Mouse (Mus musculus) left cerebral cortex, adult 18-20 months (tissue): ENCODE data around the gene Mapk3. TPM values are rescaled to one million over a fixed set of nuclear protein-coding genes. Genes with fewer than 3 reads are reported as not detected.
A peak's percentile ranks its signal among the peaks of the same experiment; 100 is the strongest.

ENCODE experiments used
- DNase-seq, 2 experiments: peaks; one replicate each; pipeline ENCODE4 v3.0.0; 2021 to 2022; ENCODE audit warnings: low spot score in 2 of 2, mixed read lengths in 1 of 2
- total RNA-seq, 2 experiments: library from RNA; stranded (reverse); gene quantifications; 2 replicates each; pipeline ENCODE4 v1.2.3; 2021

Mapk3 gene
- total RNA-seq, 2 experiments from 2014 or later, result 157 to 208 TPM

GRCm38 (mm10) chr7:126800269-126801056 is 41.1 kb downstream of the Mapk3 start:
- DNase-seq, result no peak

- no peak for DNase-seq
Measured at GRCm38 (mm10) chr7:126801057-126801422, 41.6 kb downstream of the Mapk3 start.

- no peak for DNase-seq
Measured at GRCm38 (mm10) chr7:126802134-126802889, 42.9 kb downstream of the Mapk3 start.

GRCm38 (mm10) chr7:126803181-126803580 is 43.8 kb downstream of the Mapk3 start:
- DNase-seq, result no peak

GRCm38 (mm10) chr7:126803751-126804150 is 44.4 kb downstream of the Mapk3 start:
- no peak for DNase-seq

- no peak for DNase-seq
Measured at GRCm38 (mm10) chr7:126806956-126807355, 47.6 kb downstream of the Mapk3 start.

GRCm38 (mm10) chr7:126807405-126807804 is 48.0 kb downstream of the Mapk3 start:
- no peak for DNase-seq

- DNase-seq, result peak; percentile 95
Measured at GRCm38 (mm10) chr7:126808703-126809455, 49.5 kb downstream of the Mapk3 start.

- DNase-seq, result no peak
Measured at GRCm38 (mm10) chr7:126809723-126810369, 50.4 kb downstream of the Mapk3 start.

Other genes starting within 250 kb of the Mapk3 start
- gene Eif3c, start 193.2 kb upstream of the Mapk3 start, total RNA-seq, result 100 to 1,000 TPM; 182 to 184 TPM
- gene Apobr, start 174.7 kb upstream of the Mapk3 start, total RNA-seq, result 1 to 10 TPM in 1 of 2 experiments, under 1 TPM in 1; 0.58 to 1.1 TPM
- 10 to 100 TPM; 26.2 to 26.7 TPM for gene Cln3, start 173.8 kb upstream of the Mapk3 start, total RNA-seq
- gene Il27, start 164.7 kb upstream of the Mapk3 start, total RNA-seq, result not detected
- gene Nupr1, start 128.7 kb upstream of the Mapk3 start, total RNA-seq, result 10 to 100 TPM; 20.3 to 22.6 TPM
- gene Sgf29, start 110.3 kb upstream of the Mapk3 start, total RNA-seq, result 10 to 100 TPM; 30.5 to 32.9 TPM
- 10 to 100 TPM in 1 of 2 experiments, 1 to 10 TPM in 1; 8.1 to 12.9 TPM for gene Sult1a1, start 83.2 kb upstream of the Mapk3 start, total RNA-seq
- gene Bola2, start 64.2 kb upstream of the Mapk3 start, total RNA-seq, result 10 to 100 TPM; 90.5 to 94.8 TPM
- 10 to 100 TPM; 14.5 to 15.1 TPM for gene Slx1b, start 63.8 kb upstream of the Mapk3 start, total RNA-seq
- gene Coro1a, start 51.8 kb upstream of the Mapk3 start, total RNA-seq, result 100 to 1,000 TPM; 161 to 166 TPM
- gene Gdpd3, start 6.7 kb downstream of the Mapk3 start, total RNA-seq, result 1 to 10 TPM; 1.3 to 3.5 TPM
- gene Ypel3, start 17.4 kb downstream of the Mapk3 start, total RNA-seq, result 100 to 1,000 TPM; 282 to 325 TPM
- gene Tbx6, start 21.9 kb downstream of the Mapk3 start, total RNA-seq, result under 1 TPM; 0.56 to 0.63 TPM
- gene Ppp4c, start 32.9 kb downstream of the Mapk3 start, total RNA-seq, result 10 to 100 TPM; 48.3 to 48.5 TPM
- gene Fam57b, start 38.1 kb downstream of the Mapk3 start, total RNA-seq, result 10 to 100 TPM; 63.0 to 65.5 TPM
- gene 4930451I11Rik, start 72.0 kb downstream of the Mapk3 start, total RNA-seq, result not detected
- gene Doc2a, start 87.8 kb downstream of the Mapk3 start, total RNA-seq, result 10 to 100 TPM; 55.8 to 56.1 TPM
- 10 to 100 TPM; 29.0 to 31.9 TPM for gene Hirip3, start 102.4 kb downstream of the Mapk3 start, total RNA-seq
- 10 to 100 TPM; 54.0 to 54.6 TPM for gene Ino80e, start 102.8 kb downstream of the Mapk3 start, total RNA-seq
- gene Taok2, start 125.1 kb downstream of the Mapk3 start, total RNA-seq, result 100 to 1,000 TPM; 150 to 163 TPM
- gene Tmem219, start 163.3 kb downstream of the Mapk3 start, total RNA-seq, result 10 to 100 TPM; 19.6 to 23.3 TPM
- 100 to 1,000 TPM; 136 to 158 TPM for gene Kctd13, start 169.3 kb downstream of the Mapk3 start, total RNA-seq
- gene Asphd1, start 190.0 kb downstream of the Mapk3 start, total RNA-seq, result 10 to 100 TPM; 39.7 to 43.3 TPM
- 100 to 1,000 TPM; 407 to 416 TPM for gene Sez6l2, start 191.0 kb downstream of the Mapk3 start, total RNA-seq
- 100 to 1,000 TPM; 171 to 180 TPM for gene Cdipt, start 216.3 kb downstream of the Mapk3 start, total RNA-seq
- gene Cdiptos, start 216.5 kb downstream of the Mapk3 start, total RNA-seq, result under 1 TPM in 1 of 2 experiments, not detected in 1; 0.45 TPM